Mouse (Mus musculus) stomach, postnatal 0 days (tissue): Measurements from ENCODE around the gene Polr3h. TPM values are rescaled to one million over a fixed set of nuclear protein-coding genes. Genes with fewer than 3 reads are reported as not detected.
A peak's percentile ranks its signal among the peaks of the same experiment; 100 is the strongest.

Experiments
- ATAC-seq: fragments of 200-750 bp; cut with Nextera tagmentation; 2 replicates; pipeline ENCODE4 v1.8.0; 2017; ENCODE audit not compliant: low FRiP score, low TSS enrichment
- DNase-seq: peaks from one replicate; pipeline ENCODE4 v3.0.0-alpha.2; 2016; ENCODE audit warnings: low spot score
- H3K27ac ChIP-seq: fragments of 300-500 bp; sonication (generic); replicated peaks from 2 replicates; pipeline ENCODE4 v1.5.1; 2014; ENCODE audit warnings: mild to moderate bottlenecking, control low read depth
- H3K27me3 ChIP-seq: fragments of 300-500 bp; sonication (generic); 2 replicates; pipeline ENCODE4 v1.6.1; 2014; ENCODE audit warnings: low read length; ENCODE audit not compliant: control insufficient read depth, insufficient read depth
- H3K36me3 ChIP-seq: fragments of 300-500 bp; sonication (generic); 2 replicates; pipeline ENCODE4 v1.6.1; 2014; ENCODE audit warnings: low read length, mixed read lengths; ENCODE audit not compliant: control insufficient read depth, insufficient read depth
- H3K4me1 ChIP-seq: fragments of 300-500 bp; sonication (generic); replicated peaks from 2 replicates; pipeline ENCODE4 v1.6.1; 2014; ENCODE audit warnings: antibody characterized with exemption; ENCODE audit not compliant: control insufficient read depth, insufficient read depth
- H3K4me2 ChIP-seq: fragments of 300-500 bp; sonication (generic); replicated peaks from 2 replicates; pipeline ENCODE4 v1.6.1; 2014; ENCODE audit warnings: low read depth, mild to moderate bottlenecking, control low read depth, moderate library complexity
- H3K4me3 ChIP-seq: fragments of 300-500 bp; sonication (generic); 2 replicates; pipeline ENCODE4 v1.5.1; 2014; ENCODE audit warnings: low read depth, low read length, control low read depth
- H3K9ac ChIP-seq: fragments of 300-500 bp; sonication (generic); 2 replicates; pipeline ENCODE4 v1.6.1; 2014; ENCODE audit warnings: mild to moderate bottlenecking, low read length, control low read depth, mixed read lengths
- H3K9me3 ChIP-seq: fragments of 300-500 bp; sonication (generic); 2 replicates; pipeline ENCODE4 v1.6.1; 2016; ENCODE audit warnings: low read length; ENCODE audit not compliant: control insufficient read depth
- CTCF ChIP-seq: IDR thresholded peaks from 2 replicates; pipeline ENCODE4 v1.5.1; 2016; ENCODE audit warnings: antibody characterized with exemption, low read depth, mild to moderate bottlenecking, moderate library complexity
- EP300 ChIP-seq: optimal IDR thresholded peaks from 2 replicates; pipeline ENCODE3; 2016; ENCODE audit warnings: antibody characterized with exemption
- WGBS: fragments of 180-500 bp; shearing (Covaris S2); extraction: QIAGEN DNeasy Blood & Tissue Kit; methylation state at CpG from one replicate; pipeline ENCODE4 v1.1.7; 2014; 5-methylcytosine and 5-hydroxymethylcytosine counted together
- polyA plus RNA-seq: library from polyadenylated mRNA; unstranded; fragments of >200 nt; fragmentation: Nextera tagmentation; extraction: Ambion mirVana; gene quantifications from 2 replicates; pipeline ENCODE4 v1.2.1, GENCODE M21; 2015

The Polr3h gene
- polyA plus RNA-seq, 1 experiment from 2014 or later = 65.6 TPM

- no peak for ATAC-seq
- Histone ChIP-seq H3K9me3 (no peaks in the 10 kb centered on the region), H3K36me3 (peaks cover 5% of the 10 kb centered on the region; the same call in 1 of the 2 replicates), H3K4me3 (no peak overlapping the region), H3K27ac (no peak overlapping the region), H3K4me1 (no peaks in the 10 kb centered on the region), H3K9ac (no peak overlapping the region), H3K27me3 (no peaks in the 10 kb centered on the region), H3K4me2 (no peak overlapping the region)
- DNase-seq = no peak
- WGBS = 86% methylated on average over 3 of the region's 3 CpGs
- TF ChIP-seq EP300 = no peak
- TF ChIP-seq CTCF = no peak
These were observed 40.6 kb downstream of the Polr3h start for GRCm38 (mm10) chr15:81885418-81885934.

GRCm38 (mm10) chr15:81882348-81882747, 43.7 kb downstream of the Polr3h start:
- ATAC-seq (no peak), DNase-seq (no peak)
- Histone ChIP-seq H3K9me3 (no peaks in the 10 kb centered on the region), H3K27me3 (no peaks in the 10 kb centered on the region), H3K27ac (no peak overlapping the region), H3K9ac (no peak overlapping the region), H3K4me2 (no peak overlapping the region), H3K4me3 (no peak overlapping the region), H3K4me1 (no peaks in the 10 kb centered on the region), H3K36me3 (no peaks in the 10 kb centered on the region)
- 85% methylated on average over 3 of the region's 3 CpGs for WGBS
- no peak for TF ChIP-seq EP300
- TF ChIP-seq CTCF = no peak

- Histone ChIP-seq H3K4me2 (no peak overlapping the region), H3K27me3 (no peaks in the 10 kb centered on the region), H3K27ac (no peak overlapping the region), H3K9me3 (no peaks in the 10 kb centered on the region), H3K9ac (no peak overlapping the region), H3K36me3 (no peaks in the 10 kb centered on the region), H3K4me1 (no peaks in the 10 kb centered on the region), H3K4me3 (no peak overlapping the region)
- TF ChIP-seq EP300 = no peak
- 66% methylated on average over 5 of the region's 5 CpGs for WGBS
- DNase-seq = no peak
- no peak for ATAC-seq
These were observed 46.3 kb downstream of the Polr3h start for GRCm38 (mm10) chr15:81879531-81880401.

- WGBS = under 1% methylated on average over 53 of the region's 53 CpGs
- Histone ChIP-seq H3K4me3 (peak within 1 kb of the TSS; percentile 98), H3K4me2 (peak within 1 kb of the TSS; percentile 88), H3K36me3 (peaks cover 12% of the 10 kb centered on the region), H3K4me1 (peaks cover 2% of the 10 kb centered on the region; the same call in 1 of the 2 replicates), H3K9me3 (no peaks in the 10 kb centered on the region), H3K27ac (peak within 1 kb of the TSS; percentile 92), H3K9ac (peak within 1 kb of the TSS; percentile 91), H3K27me3 (no peaks in the 10 kb centered on the region)
- peak; percentile 99 for DNase-seq
- ATAC-seq = peak; percentile 91
- TF ChIP-seq EP300 (no peak), CTCF (no peak)
These were observed 53.5 kb downstream of the Polr3h start, which contains the start of gene Aco2 for GRCm38 (mm10) chr15:81872262-81873136. Aco2 (plus strand) TSS chr15:81872309.

- 0% methylated on average over 30 of the region's 30 CpGs for WGBS
- ATAC-seq (peak; percentile 93), DNase-seq (peak; percentile 95)
- peak within 1 kb of the TSS; percentile 92 for H3K27ac ChIP-seq
- H3K4me1 ChIP-seq = peaks cover 2% of the 10 kb centered on the region; the same call in 1 of the 2 replicates
- TF ChIP-seq EP300 (peak; percentile 100), CTCF (no peak)
- peak within 1 kb of the TSS; percentile 91 for H3K9ac ChIP-seq
- peaks cover 16% of the 10 kb centered on the region for H3K36me3 ChIP-seq
- peak within 1 kb of the TSS; percentile 88 for H3K4me2 ChIP-seq
- H3K27me3 ChIP-seq = no peaks in the 10 kb centered on the region
- H3K9me3 ChIP-seq = no peaks in the 10 kb centered on the region
- H3K4me3 ChIP-seq = peak within 1 kb of the TSS; percentile 98
These were observed 54.3 kb downstream of the Polr3h start, which contains the start of gene Phf5a for GRCm38 (mm10) chr15:81871604-81872261. Phf5a (minus strand) TSS chr15:81871911.
